In the genomic region with DNA sequence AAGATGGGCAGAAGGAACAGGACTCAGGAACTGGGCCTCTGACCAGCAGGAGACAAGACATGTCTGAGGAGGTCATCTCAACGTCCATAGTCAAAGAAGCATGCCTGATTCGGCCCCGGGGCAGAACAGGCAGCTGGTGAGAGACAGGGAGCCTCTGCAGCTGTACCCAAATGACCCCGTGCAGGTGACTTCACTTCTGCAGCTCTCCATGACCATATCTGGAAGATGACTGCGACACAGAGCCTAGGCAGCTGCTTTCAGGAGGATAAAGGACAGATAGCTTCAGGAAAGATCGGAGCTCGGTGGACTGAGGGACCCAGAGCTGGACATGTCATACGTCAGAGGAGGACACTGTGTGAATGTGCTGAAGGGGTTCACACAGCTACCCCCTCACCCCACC, we compare ENCODE assay signal across 25 mouse cellular contexts. TPM values are rescaled to one million over a fixed set of nuclear protein-coding genes. Genes with fewer than 3 reads are reported as not detected.
DNase-seq lines count a peak whose midpoint lies in the region; ATAC-seq and TF ChIP-seq lines count a peak whose summit lies in the region.
"Had no signal": no experiment of that assay in that cellular context is flagged by ENCODE, and none has a peak within 500 bp of the region (broad histone marks: within the 10 kb centered on the region; RNA-seq: fewer than 3 reads in every experiment).

No protein-coding gene starts in this region.

- TF ChIP-seq POLR2A in myocyte (IDR thresholded peaks at IDR 0.05; ENCODE audit: insufficient read length, low read depth) = no peak

- H3K4me1 ChIP-seq in heart, embryonic 10.5 days = peaks cover 95% of the 10 kb centered on the region
- peaks cover 99% of the 10 kb centered on the region for H3K4me1 ChIP-seq in megakaryocyte, embryonic 14.5 days
- peaks cover 91% of the 10 kb centered on the region for H3K4me1 ChIP-seq in embryonic facial prominence, embryonic 13.5 days
- peaks cover 83% of the 10 kb centered on the region for H3K4me1 ChIP-seq in kidney, embryonic 16.5 days (ENCODE audit: insufficient read depth, low read length)
- H3K4me1 ChIP-seq: midbrain, embryonic 15.5 days had no signal

- peaks cover 17% of the 10 kb centered on the region for H3K36me3 ChIP-seq in heart, embryonic 10.5 days
- H3K36me3 ChIP-seq in megakaryocyte, embryonic 14.5 days (replicated peaks; ENCODE audit: low read length) = peaks cover 32% of the 10 kb centered on the region
- 0 out of 2 replicates have a peak, but pooled peaks cover 4% of the 10 kb centered on the region for H3K36me3 ChIP-seq in embryonic facial prominence, embryonic 13.5 days
- H3K36me3 ChIP-seq in myocyte (ENCODE audit: control insufficient read depth, insufficient read depth) = no peaks in the 10 kb centered on the region
- H3K36me3 ChIP-seq in kidney, embryonic 16.5 days (ENCODE audit: insufficient read depth, low read length) = no peaks in the 10 kb centered on the region
- H3K36me3 ChIP-seq: midbrain, embryonic 15.5 days; neural tube, embryonic 13.5 days had no signal

- H3K27ac ChIP-seq in heart, embryonic 10.5 days = peak overlapping the region; percentile 69
- peak overlapping the region; percentile 62; the same call in 1 of the 2 replicates for H3K27ac ChIP-seq in embryonic facial prominence, embryonic 13.5 days
- H3K27ac ChIP-seq in kidney, embryonic 16.5 days (ENCODE audit: low read length) = no peak overlapping the region
- H3K27ac ChIP-seq: hindbrain, postnatal 0 days; layer of hippocampus, adult 2 months; midbrain, embryonic 15.5 days; neural tube, embryonic 13.5 days had no signal

- peaks cover 98% of the 10 kb centered on the region for H3K79me2 ChIP-seq in myocyte (ENCODE audit: control insufficient read depth, insufficient read depth)

- no peaks in the 10 kb centered on the region for H3K27me3 ChIP-seq in heart, embryonic 10.5 days (ENCODE audit: insufficient read depth, poor library complexity, severe bottlenecking)
- H3K27me3 ChIP-seq in megakaryocyte, embryonic 14.5 days (replicated peaks) = no peaks in the 10 kb centered on the region
- no peaks in the 10 kb centered on the region for H3K27me3 ChIP-seq in embryonic facial prominence, embryonic 13.5 days
- H3K27me3 ChIP-seq in myocyte (ENCODE audit: control insufficient read depth, insufficient read depth, insufficient read length) = no peaks in the 10 kb centered on the region
- no peaks in the 10 kb centered on the region for H3K27me3 ChIP-seq in kidney, embryonic 16.5 days (ENCODE audit: insufficient read depth, low read length)
- H3K27me3 ChIP-seq: midbrain, embryonic 15.5 days; neural tube, embryonic 13.5 days; Patski had no signal

- H3K9ac ChIP-seq in embryonic facial prominence, embryonic 13.5 days = no peak overlapping the region
- H3K9ac ChIP-seq in kidney, embryonic 16.5 days (replicated peaks; ENCODE audit: low read length) = no peak overlapping the region
- H3K9ac ChIP-seq: midbrain, embryonic 15.5 days; neural tube, embryonic 13.5 days had no signal

- no peak for ATAC-seq in megakaryocyte, adult 5-6 weeks (ENCODE audit: poor library complexity, severe bottlenecking)
- no peak for ATAC-seq in embryonic facial prominence, embryonic 13.5 days (ENCODE audit: insufficient number of reproducible peaks, insufficient read depth, low FRiP score, low TSS enrichment, low read depth)
- no peak for ATAC-seq in kidney, embryonic 16.5 days (ENCODE audit: low FRiP score, low TSS enrichment)
- ATAC-seq: CD4-positive, CD25-positive, alpha-beta regulatory T cell, adult 4 months; forebrain, embryonic 14.5 days; hindbrain, postnatal 0 days; intestine, embryonic 16.5 days; midbrain, embryonic 15.5 days; Patski had no signal

- peak overlapping the region; percentile 20 for H3K4me2 ChIP-seq in embryonic facial prominence, embryonic 13.5 days
- H3K4me2 ChIP-seq in myocyte (ENCODE audit: low read depth) = no peak overlapping the region
- H3K4me2 ChIP-seq in kidney, embryonic 16.5 days (replicated peaks; ENCODE audit: low read depth, low read length) = no peak overlapping the region
- H3K4me2 ChIP-seq: midbrain, embryonic 15.5 days; neural tube, embryonic 13.5 days had no signal

- no peak overlapping the region for H3K4me3 ChIP-seq in heart, embryonic 10.5 days
- H3K4me3 ChIP-seq in megakaryocyte, embryonic 14.5 days (replicated peaks) = peak overlapping the region; percentile 50
- no peak overlapping the region for H3K4me3 ChIP-seq in embryonic facial prominence, embryonic 13.5 days
- no peak overlapping the region for H3K4me3 ChIP-seq in myocyte
- H3K4me3 ChIP-seq in kidney, embryonic 16.5 days (ENCODE audit: low read length) = no peak overlapping the region
- H3K4me3 ChIP-seq: layer of hippocampus, adult 2 months; midbrain, embryonic 15.5 days; neural tube, embryonic 13.5 days had no signal

- DNase-seq in heart, embryonic 10.5 days (ENCODE audit: low spot score) = no peak
- no peak for DNase-seq in heart, adult 18-20 months
- DNase-seq: adrenal gland, postnatal 36 days; cerebellum, adult 11 months; cerebellum, postnatal 10 days; kidney, adult 9 months; lung, adult 2 months; lung, postnatal 36 days; retina, postnatal 1 day; right cerebral cortex, postnatal 25 days; thymus, adult 2 months; thymus, postnatal 4 days had no signal

- no peaks in the 10 kb centered on the region for H3K9me3 ChIP-seq in heart, embryonic 10.5 days
- no peaks in the 10 kb centered on the region for H3K9me3 ChIP-seq in megakaryocyte, embryonic 14.5 days
- no peaks in the 10 kb centered on the region for H3K9me3 ChIP-seq in embryonic facial prominence, embryonic 13.5 days
- H3K9me3 ChIP-seq in kidney, embryonic 16.5 days (ENCODE audit: low read length) = no peaks in the 10 kb centered on the region
- H3K9me3 ChIP-seq: midbrain, embryonic 15.5 days; neural tube, embryonic 13.5 days had no signal

- WGBS in heart, embryonic 10.5 days = 36% methylated on average over 8 of the region's 8 CpGs
- 59% methylated on average over 8 of the region's 8 CpGs for WGBS in embryonic facial prominence, embryonic 13.5 days
- WGBS in kidney, embryonic 16.5 days = 73% methylated on average over 8 of the region's 8 CpGs

- no peak overlapping the region for H3ac ChIP-seq in myocyte (ENCODE audit: control insufficient read depth, insufficient read length)

TF ChIP-seq in myocyte, 11 proteins besides CTCF, POLR2A, EP300 and RAD21:
- TF ChIP-seq MYOD1 (IDR thresholded peaks at IDR 0.05; ENCODE audit: control insufficient read depth in 1 of 3, insufficient read length in 2 of 3, low read depth in 2 of 3) (no peak), E2F4 (IDR thresholded peaks at IDR 0.05; ENCODE audit: insufficient read depth) (no peak), REST (IDR thresholded peaks at IDR 0.05; ENCODE audit: insufficient read depth, insufficient read length) (no peak), TCF3 (IDR thresholded peaks at IDR 0.05; ENCODE audit: insufficient read length, low read depth) (no peak), TCF12 (IDR thresholded peaks at IDR 0.05; ENCODE audit: insufficient read depth, poor library complexity, severe bottlenecking) (no peak), POLR2AphosphoS2 (IDR thresholded peaks at IDR 0.05; ENCODE audit: insufficient read length, low read depth) (no peak), MYOG (IDR thresholded peaks at IDR 0.05; ENCODE audit: control insufficient read depth in 1 of 3, insufficient read depth in 1 of 3, insufficient read length in 2 of 3, low read depth in 2 of 3) (peak in 1 of 3 experiments; percentile 12), MAX (IDR thresholded peaks at IDR 0.05; ENCODE audit: low read depth) (no peak), CEBPB (IDR thresholded peaks at IDR 0.05; ENCODE audit: insufficient read depth, poor library complexity, severe bottlenecking) (no peak), USF1 (IDR thresholded peaks at IDR 0.05; ENCODE audit: low read depth) (no peak), SRF (IDR thresholded peaks at IDR 0.05; ENCODE audit: control insufficient read depth, insufficient read length, low read depth) (peak; percentile 57)

RNA-seq across cellular contexts. Expression of gene Actn1, which starts 46.4 kb away (rescaled TPM):
- polyA plus RNA-seq in heart, embryonic 10.5 days (2016; fragmentation: Nextera tagmentation; extraction: Ambion mirVana) = 62.6 and 67.8 TPM in 2 replicates
- 10 to 100 TPM; 23.8 to 31.7 TPM for total RNA-seq in heart, adult 18-20 months (2021)
- 408 and 519 TPM in 2 replicates for polyA plus RNA-seq in megakaryocyte, embryonic 14.5 days (2012; ENCODE audit: insufficient read depth, low replicate concordance)
- total RNA-seq in megakaryocyte, adult 5-6 weeks (2015) = 31.2 and 38.6 TPM in 2 replicates
- 30.9 and 52.5 TPM in 2 replicates for total RNA-seq in megakaryocyte, adult 5-6 weeks (2017)
- 37.5 and 39.4 TPM in 2 replicates for polyA plus RNA-seq in embryonic facial prominence, embryonic 13.5 days (2015; fragmentation: Nextera tagmentation; extraction: Ambion mirVana)
- 166 TPM for polyA plus RNA-seq in myocyte (2012; fragmentation: generic; extraction: Trizol)
- polyA plus RNA-seq in kidney, embryonic 16.5 days (2015; fragmentation: Nextera tagmentation; extraction: Ambion mirVana) = 44.8 and 49.2 TPM in 2 replicates
